Mouse (Mus musculus) regulatory T cell (primary cell): ENCODE measurements at regions not wholly inside any gene's neighbourhood (a gene's known extent, or its start where the extent isn't known, plus 50 kb on each side); places are given as distances from the start of the nearest gene placed in this dataset.

ENCODE experiments used
- in situ Hi-C: fragments of 300-600 bp; cut with MboI, MseI; formaldehyde crosslinking; loops from one replicate; pipeline ENCODE4 v1.15.1; 2025; ENCODE audit warnings: high pct_unique_total_duplicates

DNA sequence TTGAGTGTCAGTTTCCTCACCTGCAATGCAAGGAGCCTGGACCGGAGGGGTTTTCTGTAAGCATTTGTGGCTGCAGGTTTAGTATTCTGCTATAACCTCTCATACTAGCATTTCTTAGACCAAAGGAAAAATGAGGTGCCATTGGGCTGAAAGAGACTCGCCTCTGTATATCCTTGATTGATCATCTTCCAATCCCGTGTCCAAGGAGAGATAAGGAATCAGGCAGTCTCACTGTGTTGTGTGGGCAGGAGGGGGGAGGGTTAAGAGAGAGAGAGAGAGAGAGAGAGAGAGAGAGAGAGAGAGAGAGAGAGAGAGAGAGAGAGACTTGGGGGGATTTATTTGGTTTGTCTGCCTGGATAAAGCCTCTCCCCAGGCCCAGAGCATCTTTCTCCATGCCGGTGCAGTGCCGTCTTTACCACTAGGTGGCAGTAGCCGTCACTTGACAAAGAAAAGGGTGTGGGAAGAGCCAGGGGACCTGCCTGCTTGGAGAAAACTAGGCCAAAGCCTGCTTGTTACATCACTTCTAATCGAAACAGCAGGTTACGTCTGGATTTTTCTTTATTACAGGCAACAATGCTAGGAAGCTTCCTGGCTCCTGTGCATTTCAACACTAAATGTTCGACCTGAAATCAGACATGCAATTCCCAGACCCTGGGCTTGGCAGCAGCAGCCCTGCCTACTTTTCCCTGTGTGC, 56.1 kb upstream of the Ces5a start:
- in situ Hi-C loops, result no loop called here

GRCm38 (mm10) chr8:93592302-93592651, 56.6 kb upstream of the Ces5a start:
- in situ Hi-C loops, result no loop called here

DNA sequence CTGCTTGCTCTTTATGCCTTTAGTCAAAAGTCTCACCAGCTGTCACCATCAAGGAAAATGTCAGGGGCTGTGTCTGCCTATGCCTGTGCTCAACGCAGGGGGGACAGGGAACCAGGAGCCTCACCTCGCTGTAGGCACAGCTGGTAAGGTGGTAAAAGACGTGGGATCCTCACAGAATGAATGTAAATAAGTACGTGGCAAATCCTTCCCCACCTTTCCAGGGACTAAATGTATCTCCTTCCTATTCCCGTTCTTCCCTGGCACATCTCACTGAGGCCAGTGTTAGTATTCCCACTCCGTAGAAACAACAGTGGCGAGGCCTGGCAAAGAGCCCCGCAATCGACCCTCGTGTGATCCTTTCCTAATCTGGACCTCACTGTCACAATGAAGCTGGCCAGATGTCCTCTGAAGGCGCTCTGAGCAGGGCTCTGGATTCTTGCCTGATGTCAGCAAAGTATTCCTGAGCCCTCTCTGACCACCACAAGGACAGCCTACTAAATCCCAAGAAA, 63.0 kb upstream of the Ces5a start:
- in situ Hi-C loops, result no loop called here

DNA sequence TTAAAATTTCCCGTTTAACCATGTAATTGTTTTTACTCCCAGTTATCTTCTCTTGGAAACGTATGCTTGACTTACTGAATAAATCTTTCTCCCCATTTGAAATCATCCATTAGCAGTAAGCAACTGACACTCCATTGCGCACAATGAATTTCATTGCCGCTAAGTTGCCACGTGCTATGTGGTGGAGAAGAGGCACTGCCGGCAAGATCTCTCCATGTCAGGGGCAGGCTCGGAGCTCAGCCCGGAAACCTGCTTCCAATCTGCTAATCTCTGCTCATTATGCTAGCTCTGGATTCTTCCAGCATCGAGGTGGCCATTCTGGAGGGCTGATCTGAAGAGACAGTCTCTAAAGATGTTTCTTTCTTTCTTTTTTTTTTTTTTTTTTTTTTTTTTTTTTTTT, 63.7 kb upstream of the Ces5a start:
- in situ Hi-C loops, result no loop called here

GRCm38 (mm10) chr8:93599776-93600175, 64.1 kb upstream of the Ces5a start:
- in situ Hi-C loops, result loop anchor here (10.0 kb wide), 1 partner anchor 1975 kb away; the partner anchor contains the start of gene Prss54

DNA sequence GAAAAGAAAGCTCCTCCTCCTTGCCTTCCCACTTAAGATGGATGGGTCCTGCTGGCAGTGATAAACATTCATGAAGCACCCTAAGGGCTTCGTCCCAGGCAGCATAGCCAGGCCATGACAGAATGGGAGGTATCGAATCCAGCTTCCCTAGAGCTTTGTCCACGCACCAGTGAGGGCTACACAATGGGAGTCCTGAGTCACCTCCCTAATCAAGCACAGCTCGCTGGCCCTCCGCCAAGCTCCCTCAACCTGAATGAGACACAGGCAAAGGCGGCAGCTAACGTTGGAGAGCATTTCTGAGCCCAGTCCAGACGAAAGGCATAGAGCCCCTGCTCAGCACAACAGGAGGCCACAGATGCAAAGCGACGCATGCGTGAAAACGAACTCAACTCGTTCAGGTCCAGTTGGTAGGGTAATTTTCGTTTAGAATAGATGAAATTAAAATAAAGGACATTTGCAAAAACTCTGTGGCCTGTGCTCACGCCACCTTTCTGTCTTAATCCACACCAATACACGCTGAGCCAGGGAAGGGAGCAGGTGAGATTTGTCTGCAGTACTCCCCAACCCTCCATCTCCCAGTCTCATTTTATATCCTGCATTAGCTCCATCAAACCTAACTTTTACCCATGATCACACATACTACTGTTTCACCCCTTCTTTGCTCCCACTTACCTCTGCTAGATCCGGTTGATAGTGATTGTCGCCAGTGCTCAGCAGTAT, 91.3 kb upstream of the Ces5a start:
- in situ Hi-C loops, result no loop called here

- in situ Hi-C loops, result no loop called here
Measured at GRCm38 (mm10) chr8:93627626-93628025, 92.0 kb upstream of the Ces5a start.

GRCm38 (mm10) chr8:93632896-93633295, 97.3 kb upstream of the Ces5a start:
- in situ Hi-C loops, result no loop called here

GRCm38 (mm10) chr8:93642770-93643169, 107.1 kb upstream of the Ces5a start:
- in situ Hi-C loops, result no loop called here

GRCm38 (mm10) chr8:93643471-93644215, 108.0 kb upstream of the Ces5a start:
- in situ Hi-C loops, result no loop called here

- in situ Hi-C loops, result no loop called here
Measured at GRCm38 (mm10) chr8:93653421-93653820, 117.8 kb upstream of the Ces5a start.

GRCm38 (mm10) chr8:93653913-93654705, 118.5 kb upstream of the Ces5a start:
- in situ Hi-C loops, result no loop called here

DNA sequence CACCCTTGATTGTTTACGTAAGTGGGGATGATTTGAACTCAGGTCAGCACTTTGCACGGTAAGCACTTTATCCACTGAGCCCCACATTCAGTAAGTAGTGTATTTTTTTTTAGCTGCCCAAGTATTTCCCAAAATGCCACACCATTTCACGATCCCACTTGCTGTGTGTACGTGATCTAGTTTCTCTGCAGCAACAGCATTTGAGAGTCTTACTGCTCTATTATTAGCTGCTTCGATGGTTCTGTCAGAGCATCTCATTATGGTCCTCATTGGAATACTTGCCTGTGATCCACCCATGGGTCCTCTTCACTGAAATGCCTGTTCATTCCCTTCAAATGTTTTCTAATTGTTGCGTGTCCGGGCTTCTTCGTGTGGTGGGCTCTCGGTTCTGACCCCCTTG, 120.1 kb upstream of the Ces5a start:
- in situ Hi-C loops, result no loop called here

GRCm38 (mm10) chr8:93661739-93662138, 126.1 kb upstream of the Ces5a start:
- in situ Hi-C loops, result no loop called here

GRCm38 (mm10) chr8:93662219-93662618, 126.6 kb upstream of the Ces5a start:
- in situ Hi-C loops, result no loop called here

- in situ Hi-C loops, result no loop called here
Measured at GRCm38 (mm10) chr8:93663851-93664250, 128.2 kb upstream of the Ces5a start.

- in situ Hi-C loops, result no loop called here
Measured at GRCm38 (mm10) chr8:93668306-93668705, 132.7 kb upstream of the Ces5a start.

GRCm38 (mm10) chr8:93674721-93675120, 135.0 kb upstream of the Gnao1 start:
- in situ Hi-C loops, result no loop called here

DNA sequence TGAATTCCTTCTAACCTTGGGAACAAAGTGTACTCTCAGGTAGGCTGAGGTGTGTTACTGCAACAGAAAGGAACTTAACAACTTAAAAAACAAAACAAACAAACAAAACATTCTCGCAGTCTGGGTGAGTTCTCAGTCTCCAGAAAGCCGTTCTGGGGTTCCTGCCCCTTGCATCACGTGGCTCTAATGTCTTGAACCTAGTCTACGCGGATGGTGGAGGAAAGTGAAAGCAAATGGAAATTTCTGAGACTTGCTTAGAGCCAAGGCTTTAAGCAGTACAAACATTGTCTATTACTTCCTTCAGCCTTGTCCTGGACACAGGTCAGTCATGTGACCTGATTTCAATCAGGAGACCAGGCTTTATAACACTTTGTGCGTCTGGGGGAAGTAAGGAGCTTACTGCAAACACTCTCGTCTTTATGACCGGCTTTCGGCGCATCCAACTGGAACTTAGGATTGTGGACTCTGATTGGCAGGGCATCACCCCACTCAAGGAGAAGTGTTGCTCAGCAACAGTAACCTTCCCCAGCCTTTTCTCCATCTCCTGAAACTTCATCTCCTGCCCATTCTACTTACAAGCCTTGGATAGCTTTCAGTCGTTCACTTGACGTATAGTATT, 125.9 kb upstream of the Gnao1 start:
- in situ Hi-C loops, result no loop called here

GRCm38 (mm10) chr8:93684392-93684791, 125.4 kb upstream of the Gnao1 start:
- in situ Hi-C loops, result no loop called here

GRCm38 (mm10) chr8:93688845-93689244, 120.9 kb upstream of the Gnao1 start:
- in situ Hi-C loops, result no loop called here
